Mouse (Mus musculus) CH12.LX (cell line): ENCODE measurements at regions not wholly inside any gene's neighbourhood (a gene's known extent, or its start where the extent isn't known, plus 50 kb on each side); places are given as distances from the start of the nearest gene placed in this dataset.

Experiments
- CTCF ChIP-seq, 2 experiments: IDR thresholded peaks in 1 of 2; conservative IDR thresholded peaks in 1 of 2; 2 replicates each; pipeline ENCODE4 v1.5.1; 2011 to 2012; ENCODE audit warnings: low read depth in 2 of 2, low read length in 2 of 2, improper control_type of control experiment in 1 of 2, inconsistent platforms in 1 of 2, mild to moderate bottlenecking in 1 of 2, moderate library complexity in 1 of 2
- ELF1 ChIP-seq: IDR thresholded peaks from 2 replicates; pipeline ENCODE4 v1.6.1; 2014; ENCODE audit warnings: low read depth, mild to moderate bottlenecking, inconsistent platforms, low read length, improper control_type of control experiment
- EP300 ChIP-seq: IDR thresholded peaks from 2 replicates; pipeline ENCODE4 v1.6.1; 2011; ENCODE audit warnings: low read length, improper control_type of control experiment
- NRF1 ChIP-seq: IDR thresholded peaks from 2 replicates; pipeline ENCODE4 v1.6.1; 2014; ENCODE audit warnings: low read depth, mild to moderate bottlenecking, inconsistent platforms, low read length, improper control_type of control experiment, moderate library complexity
- POLR2A ChIP-seq: IDR thresholded peaks from 2 replicates; pipeline ENCODE4 v1.6.1; 2011; ENCODE audit warnings: low read depth, mild to moderate bottlenecking, improper control_type of control experiment, low read length
- TCF12 ChIP-seq: IDR thresholded peaks from 2 replicates; pipeline ENCODE4 v1.6.1; 2014; ENCODE audit warnings: low read depth, mild to moderate bottlenecking, inconsistent platforms, low read length, improper control_type of control experiment
- UBTF ChIP-seq: IDR thresholded peaks from 2 replicates; pipeline ENCODE4 v1.6.1; 2012; ENCODE audit warnings: low read depth, mild to moderate bottlenecking, inconsistent platforms, low read length, improper control_type of control experiment, moderate library complexity
- ZC3H11A ChIP-seq: IDR thresholded peaks from 2 replicates; pipeline ENCODE4 v1.6.1; 2012; ENCODE audit warnings: low read depth, mild to moderate bottlenecking, inconsistent platforms, low read length, improper control_type of control experiment

- TF ChIP-seq NRF1 = no peak
- no peak for TF ChIP-seq POLR2A
- TF ChIP-seq CTCF (conservative IDR thresholded peaks at IDR 0.05 in 1 of 2, IDR thresholded peaks at IDR 0.05 in 1 of 2; ENCODE audit: low read depth in 2 of 2, low read length in 2 of 2) = no peak
- no peak for TF ChIP-seq TCF12
- TF ChIP-seq ZC3H11A = no peak
- no peak for TF ChIP-seq UBTF
- TF ChIP-seq EP300 = no peak
- TF ChIP-seq ELF1 = no peak
Observed at GRCm38 (mm10) chr2:172675081-172675480, 125.7 kb downstream of the Tfap2c start.
